Mouse (Mus musculus) cerebellum, adult 2 months (tissue): ENCODE results near the gene Srgap2. TPM values are rescaled to one million over a fixed set of nuclear protein-coding genes. Genes with fewer than 3 reads are reported as not detected.

Experiments
- DNase-seq, 2 experiments: peaks; one replicate each; pipeline ENCODE4 v3.0.0; 2021
- H3K27ac ChIP-seq: fragments of 200-500 bp; 2 replicates; pipeline ENCODE4 v1.5.1; 2012; ENCODE audit warnings: low read length, control low read depth, inconsistent platforms; ENCODE audit not compliant: insufficient read depth
- H3K27me3 ChIP-seq: fragments of 200-500 bp; 2 replicates; pipeline ENCODE4 v1.6.1; 2012; ENCODE audit warnings: inconsistent platforms, mild to moderate bottlenecking, low read length, moderate library complexity; ENCODE audit not compliant: control insufficient read depth, insufficient read depth
- H3K4me1 ChIP-seq: fragments of 200-500 bp; 2 replicates; pipeline ENCODE4 v1.6.1; 2011; ENCODE audit warnings: low read length; ENCODE audit not compliant: control insufficient read depth, insufficient read depth
- H3K4me3 ChIP-seq: fragments of 200-500 bp; replicated peaks from 2 replicates; pipeline ENCODE3; 2011; ENCODE audit warnings: mild to moderate bottlenecking, low read depth, low read length, control low read depth; ENCODE audit not compliant: insufficient read depth
- CTCF ChIP-seq: fragments of 200-500 bp; IDR thresholded peaks from 2 replicates; pipeline ENCODE4 v1.5.1; 2011; ENCODE audit warnings: low read depth, mild to moderate bottlenecking, control low read depth, low read length, moderate library complexity, borderline replicate concordance; ENCODE audit not compliant: insufficient read depth
- POLR2A ChIP-seq: fragments of 200-500 bp; IDR thresholded peaks from 2 replicates; pipeline ENCODE4 v1.6.1; 2011; ENCODE audit warnings: low read length, control low read depth, borderline replicate concordance; ENCODE audit not compliant: insufficient read depth
- WGBS: fragments of 180-500 bp; shearing (Covaris S2); methylation state at CpG from one replicate; pipeline ENCODE4 v1.1.7; 2018; 5-methylcytosine and 5-hydroxymethylcytosine counted together
- polyA plus RNA-seq: library from polyadenylated mRNA; depleted of rRNA; stranded (reverse); fragments of >200 nt; gene quantifications from 2 replicates; pipeline ENCODE4 v1.2.3, GENCODE M21; 2012

Gene Srgap2
- polyA plus RNA-seq, 1 experiment, result 83.1 TPM

DNA sequence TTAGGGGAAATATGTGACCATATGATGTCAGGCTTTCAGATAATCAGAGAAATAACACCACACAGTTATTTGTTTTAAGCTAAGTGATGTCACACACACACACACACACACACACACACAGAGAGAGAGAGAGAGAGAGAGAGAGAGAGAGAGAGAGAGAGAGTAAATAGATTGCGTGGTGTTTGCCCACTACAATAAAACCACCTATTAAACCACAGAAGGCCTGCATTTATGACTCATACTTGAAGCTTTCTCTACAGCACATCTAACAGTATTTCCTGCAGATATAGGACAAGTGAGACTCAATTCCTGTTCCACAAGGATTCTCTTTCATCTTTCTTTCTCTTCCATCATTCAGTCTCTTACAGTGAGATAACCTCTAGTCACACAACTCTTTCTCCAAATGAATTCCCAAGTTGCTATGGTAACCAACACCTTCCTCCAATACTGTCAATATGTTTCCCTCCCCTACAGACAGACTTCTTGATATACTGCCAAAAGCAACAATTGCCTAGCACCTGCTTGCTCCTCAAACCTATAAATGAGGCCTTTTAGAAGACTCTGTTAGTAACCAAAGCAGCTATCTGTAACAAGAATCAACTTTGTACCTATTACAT lies 66.1 kb downstream of the Srgap2 start:
- H3K27me3 ChIP-seq, result no peaks in the 10 kb centered on the region
- H3K27ac ChIP-seq, result no peak overlapping the region
- 38% methylated on average over 1 of the region's 1 CpGs for WGBS
- no peak overlapping the region for H3K4me3 ChIP-seq
- DNase-seq, result peak in 1 of 2 experiments; percentile 68
- peaks cover 5% of the 10 kb centered on the region; the same call in 1 of the 2 replicates for H3K4me1 ChIP-seq
- TF ChIP-seq POLR2A (no peak), CTCF (no peak)

DNA sequence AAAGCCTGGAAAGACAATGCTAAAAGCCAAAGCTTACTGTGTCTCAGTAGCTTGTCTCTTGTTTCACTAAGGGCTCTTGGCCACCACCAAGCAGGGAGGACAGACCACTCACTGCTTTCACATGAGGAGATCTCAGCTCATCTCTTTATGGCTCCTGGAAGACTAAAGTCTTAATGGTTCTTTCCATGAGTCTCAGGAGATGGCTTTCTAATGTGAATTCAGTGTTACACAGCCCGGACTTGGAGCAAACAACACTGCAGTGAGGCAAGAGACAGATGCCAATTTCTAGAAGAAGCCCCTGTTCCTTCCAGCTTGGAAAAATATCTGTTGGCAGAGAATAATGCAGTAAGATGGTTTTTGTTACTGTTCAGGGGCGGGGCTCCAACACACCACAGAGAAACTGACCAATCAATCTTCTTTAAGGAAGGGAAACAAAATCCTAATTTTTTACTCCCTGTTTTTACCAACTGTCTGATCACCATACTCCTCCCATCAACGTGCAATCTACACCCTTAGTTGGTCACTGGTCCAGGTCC lies 71.7 kb downstream of the Srgap2 start:
- TF ChIP-seq CTCF (no peak), POLR2A (no peak)
- no peak for DNase-seq
- Histone ChIP-seq H3K4me1 (peaks cover 13% of the 10 kb centered on the region; the same call in 1 of the 2 replicates), H3K27me3 (no peaks in the 10 kb centered on the region), H3K4me3 (no peak overlapping the region), H3K27ac (no peak overlapping the region)
- WGBS, result 54% methylated on average over 3 of the region's 3 CpGs

DNA sequence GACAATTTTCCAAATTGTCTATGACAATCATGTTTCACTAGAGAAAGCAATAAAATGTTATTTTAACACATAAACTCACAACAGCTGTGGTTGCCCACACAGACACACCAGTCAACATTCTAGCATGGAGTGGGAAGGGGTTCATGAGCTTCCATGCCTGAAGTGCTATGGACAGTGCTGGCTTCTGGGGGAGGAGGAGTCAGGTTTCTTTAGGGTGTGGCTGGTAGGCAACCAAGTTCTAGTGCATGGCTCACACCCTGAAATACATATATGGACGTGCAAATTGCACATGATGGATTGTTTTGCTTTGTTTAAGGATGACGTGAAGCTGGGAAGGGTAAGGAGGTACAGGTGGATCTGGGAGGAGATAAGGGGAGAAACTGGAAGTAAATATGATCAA lies 72.8 kb downstream of the Srgap2 start:
- TF ChIP-seq CTCF (no peak), POLR2A (no peak)
- DNase-seq, result no peak
- Histone ChIP-seq H3K27me3 (no peaks in the 10 kb centered on the region), H3K27ac (no peak overlapping the region), H3K4me3 (no peak overlapping the region), H3K4me1 (peaks cover 15% of the 10 kb centered on the region; the same call in 1 of the 2 replicates)
- WGBS, result 80% methylated on average over 2 of the region's 2 CpGs

DNA sequence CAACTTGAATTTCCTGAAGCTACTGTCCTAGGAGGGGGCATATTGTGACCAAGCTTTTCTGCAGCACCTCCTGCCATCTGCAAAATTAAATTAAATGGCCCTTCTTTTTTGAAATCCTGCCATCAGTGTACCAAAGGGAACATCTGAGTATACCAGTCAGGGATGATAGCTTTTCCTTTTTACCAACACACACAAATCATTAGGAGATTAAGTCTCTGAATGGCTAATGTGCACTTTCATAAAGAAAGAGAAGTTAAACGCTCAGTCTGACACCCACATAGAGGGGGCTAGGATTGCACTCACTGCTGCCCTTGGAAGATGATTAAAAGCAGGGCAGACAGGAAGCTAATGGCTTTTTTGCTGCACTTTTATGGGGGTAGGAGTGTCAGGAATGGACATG lies 73.8 kb downstream of the Srgap2 start:
- DNase-seq, result peak in 1 of 2 experiments; percentile 52
- Histone ChIP-seq H3K27me3 (no peaks in the 10 kb centered on the region), H3K4me3 (no peak overlapping the region), H3K4me1 (peaks cover 15% of the 10 kb centered on the region; the same call in 1 of the 2 replicates), H3K27ac (no peak overlapping the region)
- 32% methylated on average over 1 of the region's 1 CpGs for WGBS
- no peak for TF ChIP-seq CTCF
- TF ChIP-seq POLR2A, result no peak

DNA sequence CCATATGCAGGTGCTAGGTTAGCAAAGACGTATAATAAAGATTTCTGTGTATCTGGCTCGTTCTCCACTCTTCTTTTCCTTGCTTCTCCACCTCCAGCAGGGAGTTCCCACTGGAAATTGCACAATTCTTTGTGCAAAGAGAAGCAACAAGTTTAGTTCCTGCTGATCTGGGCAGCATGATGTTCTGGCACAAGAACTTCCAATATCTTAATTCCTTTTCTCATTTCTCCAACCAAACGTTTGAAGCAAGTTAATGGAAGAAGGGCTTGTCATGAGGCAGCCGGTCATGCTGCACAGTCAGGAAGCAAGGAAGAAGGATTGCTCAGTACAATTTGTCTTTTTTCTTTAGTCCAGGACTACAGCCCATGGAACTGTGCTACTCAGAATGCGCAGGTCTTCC lies 78.8 kb downstream of the Srgap2 start:
- Histone ChIP-seq H3K27me3 (no peaks in the 10 kb centered on the region), H3K4me1 (peaks cover 6% of the 10 kb centered on the region; the same call in 1 of the 2 replicates), H3K27ac (no peak overlapping the region), H3K4me3 (no peak overlapping the region)
- no peak for TF ChIP-seq POLR2A
- no peak for DNase-seq
- 48% methylated on average over 5 of the region's 5 CpGs for WGBS

DNA sequence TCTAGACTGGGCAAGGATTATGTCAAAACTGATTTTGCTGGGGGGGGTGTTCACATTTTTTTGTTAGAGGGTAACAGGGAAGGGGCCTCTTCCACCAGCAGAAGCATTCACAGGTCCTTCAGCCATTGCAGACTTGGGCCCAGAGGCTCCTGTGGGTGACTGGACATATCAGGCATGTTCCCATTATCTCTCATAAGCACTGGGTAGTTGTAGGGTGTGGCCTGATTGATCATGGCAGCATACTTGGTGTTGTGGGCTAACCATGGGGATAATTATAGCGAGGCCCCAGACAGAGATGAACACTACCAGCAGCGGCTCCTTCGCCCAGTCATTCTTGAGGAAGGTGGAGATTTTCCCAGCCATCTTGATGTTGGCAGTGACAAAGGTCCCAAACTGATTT lies 79.8 kb downstream of the Srgap2 start:
- no peak for DNase-seq
- H3K4me1 ChIP-seq, result peaks cover 5% of the 10 kb centered on the region; the same call in 1 of the 2 replicates
- no peak overlapping the region for H3K4me3 ChIP-seq
- H3K27me3 ChIP-seq, result no peaks in the 10 kb centered on the region
- TF ChIP-seq CTCF (no peak), POLR2A (no peak)
- WGBS, result 90% methylated on average over 3 of the region's 3 CpGs
- no peak overlapping the region for H3K27ac ChIP-seq

DNA sequence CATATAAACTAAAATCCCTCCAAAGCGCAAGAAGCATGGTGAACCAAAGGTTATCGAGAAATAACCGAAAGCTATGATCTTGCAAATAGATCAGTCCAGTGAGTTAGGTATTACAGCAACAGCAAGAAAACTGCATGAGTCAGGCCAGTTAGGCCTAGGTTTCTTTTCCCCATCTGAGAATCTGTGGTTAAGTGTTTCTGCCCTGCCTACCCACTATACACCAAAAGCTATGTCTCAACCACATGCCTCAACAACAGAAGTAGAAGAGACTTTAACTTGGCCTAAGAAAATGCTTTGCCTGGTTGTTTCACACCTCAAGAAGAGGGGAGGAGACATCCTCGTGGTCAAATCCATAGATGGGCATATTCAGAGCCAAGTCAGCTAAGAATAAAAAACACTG lies 80.6 kb downstream of the Srgap2 start:
- Histone ChIP-seq H3K4me3 (no peak overlapping the region), H3K27me3 (no peaks in the 10 kb centered on the region), H3K4me1 (peaks cover 3% of the 10 kb centered on the region; the same call in 1 of the 2 replicates), H3K27ac (no peak overlapping the region)
- 86% methylated on average over 4 of the region's 4 CpGs for WGBS
- DNase-seq, result no peak
- TF ChIP-seq POLR2A (no peak), CTCF (no peak)

DNA sequence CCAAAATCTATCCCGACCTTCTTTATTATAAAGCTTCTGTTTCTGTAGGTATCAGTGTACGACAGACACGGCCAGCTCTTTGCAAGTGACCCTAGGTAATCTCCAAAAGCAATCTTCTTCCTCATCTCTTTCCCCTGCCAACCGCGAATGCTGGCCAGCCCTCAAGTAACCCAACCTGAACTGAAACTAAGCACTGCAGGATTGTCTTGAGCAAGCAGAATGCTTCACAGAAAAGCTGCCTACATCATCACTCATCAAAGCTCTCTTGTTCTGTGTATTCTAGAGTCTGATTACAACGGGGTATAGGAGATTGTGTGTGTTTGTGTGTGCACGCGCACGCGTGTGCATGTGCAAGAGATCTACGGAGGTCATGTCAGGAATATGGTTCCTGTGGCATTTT lies 88.6 kb downstream of the Srgap2 start:
- DNase-seq, result no peak
- Histone ChIP-seq H3K27me3 (no peaks in the 10 kb centered on the region), H3K4me1 (peaks cover 14% of the 10 kb centered on the region), H3K4me3 (no peak overlapping the region), H3K27ac (no peak overlapping the region)
- TF ChIP-seq CTCF, result no peak
- TF ChIP-seq POLR2A, result no peak
- 67% methylated on average over 11 of the region's 11 CpGs for WGBS
